Mouse (Mus musculus): ENCODE results near the gene Lta.

DNA sequence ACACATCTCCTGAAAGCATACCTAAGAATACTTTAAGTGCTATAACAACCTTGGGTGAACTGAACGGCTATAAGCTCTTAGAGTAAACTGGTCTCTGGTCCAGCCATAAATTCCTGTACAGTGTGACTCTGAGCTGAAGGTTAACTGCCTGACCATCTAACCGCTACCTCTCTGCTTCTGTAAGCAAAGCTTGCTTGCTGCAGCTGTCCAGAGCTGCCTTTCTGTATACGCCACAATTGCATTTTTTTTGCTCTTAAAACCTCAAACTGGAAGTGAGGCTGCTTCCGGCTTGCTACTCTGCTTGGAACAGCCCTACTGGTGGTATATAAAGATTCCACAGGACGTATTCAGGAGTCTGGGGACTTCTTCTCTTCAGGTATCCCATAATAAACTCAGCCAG lies 27.5 kb upstream of the Lta start:
- TF ChIP-seq CTCF (IDR thresholded peaks at IDR 0.05; ENCODE audit: low read depth) (no peak), EP300 (IDR thresholded peaks at IDR 0.05; ENCODE audit: low read depth) (no peak)
